Mouse (Mus musculus): ENCODE measurements around the gene Bicc1. TPM values are rescaled to one million over a fixed set of nuclear protein-coding genes. Genes with fewer than 3 reads are reported as not detected.

Gene Bicc1
- polyA plus RNA-seq, 1 experiment from 2014 or later: 10.4 TPM

- H3K27ac ChIP-seq: no peak overlapping the region
- H3K4me1 ChIP-seq: peaks cover 15% of the 10 kb centered on the region
- whole genome bisulfite sequencing: 81% methylated on average over 5 of the region's 5 CpGs
- no peak for DNase-seq (ENCODE audit: low spot score)
- H3K27me3 ChIP-seq (ENCODE audit: insufficient read depth, poor library complexity, severe bottlenecking): no peaks in the 10 kb centered on the region
- H3K36me3 ChIP-seq: no peaks in the 10 kb centered on the region
- H3K4me3 ChIP-seq: no peak overlapping the region
- H3K9me3 ChIP-seq: no peaks in the 10 kb centered on the region
Observed at GRCm38 (mm10) chr10:71020459-71020858, 139.0 kb downstream of the Bicc1 start.

- WGBS: 88% methylated on average over 6 of the region's 6 CpGs
- H3K9me3 ChIP-seq: no peaks in the 10 kb centered on the region
- H3K4me3 ChIP-seq: no peak overlapping the region
- H3K4me1 ChIP-seq: peaks cover 9% of the 10 kb centered on the region
- H3K27ac ChIP-seq: no peak overlapping the region
- DNase-seq (ENCODE audit: low spot score): no peak
- no peaks in the 10 kb centered on the region for H3K27me3 ChIP-seq (ENCODE audit: insufficient read depth, poor library complexity, severe bottlenecking)
- no peaks in the 10 kb centered on the region for H3K36me3 ChIP-seq
Observed at GRCm38 (mm10) chr10:71019836-71020235, 139.7 kb downstream of the Bicc1 start.

- Histone ChIP-seq H3K4me1 (no peaks in the 10 kb centered on the region), H3K4me3 (no peak overlapping the region), H3K27me3 (ENCODE audit: insufficient read depth, poor library complexity, severe bottlenecking) (no peaks in the 10 kb centered on the region), H3K36me3 (no peaks in the 10 kb centered on the region), H3K9me3 (no peaks in the 10 kb centered on the region), H3K27ac (no peak overlapping the region)
- WGBS: 79% methylated on average over 19 of the region's 19 CpGs
- no peak for DNase-seq (ENCODE audit: low spot score)
Observed at GRCm38 (mm10) chr10:71009771-71010496, 149.6 kb downstream of the Bicc1 start.

DNA sequence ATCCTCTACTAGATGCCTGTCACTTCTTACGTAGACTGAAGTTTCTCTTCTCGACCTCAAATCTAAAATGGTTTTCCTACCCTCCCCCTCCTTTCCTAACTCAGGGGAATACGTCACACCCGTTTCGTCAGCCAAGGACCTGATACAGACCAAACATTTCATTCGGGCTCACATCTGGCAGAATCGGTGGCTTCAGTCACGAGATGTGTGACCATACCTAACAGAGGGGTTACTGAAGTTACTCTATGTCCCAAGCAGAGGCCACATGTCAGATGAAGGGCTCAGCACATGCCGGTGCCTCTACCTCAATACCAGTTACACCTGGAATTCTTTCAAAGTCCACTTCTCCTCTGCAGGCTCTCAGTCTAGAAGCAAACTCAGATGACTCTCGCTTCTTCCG is 150.8 kb downstream of the Bicc1 start:
- WGBS: 85% methylated on average over 11 of the region's 11 CpGs
- H3K27me3 ChIP-seq (ENCODE audit: insufficient read depth, poor library complexity, severe bottlenecking): no peaks in the 10 kb centered on the region
- H3K4me1 ChIP-seq: no peaks in the 10 kb centered on the region
- no peaks in the 10 kb centered on the region for H3K9me3 ChIP-seq
- H3K4me3 ChIP-seq: no peak overlapping the region
- no peak overlapping the region for H3K27ac ChIP-seq
- H3K36me3 ChIP-seq: no peaks in the 10 kb centered on the region
- DNase-seq (ENCODE audit: low spot score): no peak

DNA sequence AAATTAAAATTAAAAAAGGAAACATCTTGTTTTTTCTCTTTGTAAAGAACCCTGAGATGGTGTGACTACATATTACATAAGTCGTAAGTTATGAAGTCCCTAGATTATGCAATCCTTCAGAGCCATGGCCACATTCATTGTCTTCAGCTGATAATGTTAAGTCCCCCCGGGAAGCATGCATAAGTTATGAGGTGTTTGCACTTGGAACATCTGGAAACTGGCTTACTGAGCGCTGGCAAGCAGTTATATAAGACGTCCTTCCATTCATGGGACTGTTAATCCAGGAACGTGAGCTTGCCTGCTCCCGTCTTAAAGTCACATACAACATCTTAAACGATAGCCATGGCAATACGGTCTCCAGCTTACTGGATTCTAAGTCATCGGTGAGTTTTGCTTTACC is 151.5 kb downstream of the Bicc1 start:
- no peaks in the 10 kb centered on the region for H3K4me1 ChIP-seq
- 82% methylated on average over 9 of the region's 9 CpGs for WGBS
- H3K27ac ChIP-seq: no peak overlapping the region
- no peak for DNase-seq (ENCODE audit: low spot score)
- no peaks in the 10 kb centered on the region for H3K27me3 ChIP-seq (ENCODE audit: insufficient read depth, poor library complexity, severe bottlenecking)
- no peaks in the 10 kb centered on the region for H3K9me3 ChIP-seq
- H3K36me3 ChIP-seq: no peaks in the 10 kb centered on the region
- no peak overlapping the region for H3K4me3 ChIP-seq

DNA sequence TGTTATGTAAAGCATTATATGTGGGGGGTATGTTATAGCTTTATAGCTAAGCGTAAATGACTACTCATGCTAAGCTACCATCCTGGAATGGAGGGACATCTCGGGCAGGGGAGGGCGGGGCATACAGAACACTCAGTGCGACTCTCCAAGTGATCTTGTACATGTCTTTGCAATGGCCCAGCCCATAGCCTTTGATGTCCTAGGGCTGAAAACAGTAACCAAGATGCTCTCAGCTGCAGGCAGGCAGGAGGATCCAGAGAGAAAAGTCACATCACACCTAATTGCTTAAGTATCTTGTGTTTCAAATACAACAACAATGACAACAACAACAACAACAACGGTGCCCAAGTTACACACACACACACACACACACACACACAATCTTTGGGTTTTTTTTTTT is 152.0 kb downstream of the Bicc1 start:
- no peak for DNase-seq (ENCODE audit: low spot score)
- Histone ChIP-seq H3K4me3 (no peak overlapping the region), H3K36me3 (no peaks in the 10 kb centered on the region), H3K27me3 (ENCODE audit: insufficient read depth, poor library complexity, severe bottlenecking) (no peaks in the 10 kb centered on the region), H3K9me3 (no peaks in the 10 kb centered on the region), H3K27ac (no peak overlapping the region), H3K4me1 (no peaks in the 10 kb centered on the region)
- WGBS: 84% methylated on average over 5 of the region's 5 CpGs

DNA sequence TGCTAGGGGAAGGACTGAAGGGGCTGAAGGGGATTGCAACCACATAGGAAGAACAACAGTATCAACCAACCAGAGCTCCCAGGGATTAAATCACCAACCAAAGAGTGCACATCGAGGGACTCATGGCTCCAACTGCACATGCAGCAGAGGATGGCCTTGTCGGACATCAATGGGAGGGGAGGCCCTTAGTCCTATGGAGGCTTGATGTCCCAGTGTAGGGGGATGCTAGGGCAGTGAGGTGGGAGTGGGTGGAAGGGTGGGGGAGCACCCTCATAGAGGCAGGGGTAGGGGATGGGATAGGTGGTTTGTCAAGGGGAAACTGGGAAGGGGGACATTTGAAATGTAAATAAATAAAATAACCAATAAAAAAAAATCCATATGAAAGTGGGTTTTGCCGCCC is 152.5 kb downstream of the Bicc1 start:
- 84% methylated on average over 3 of the region's 3 CpGs for WGBS
- Histone ChIP-seq H3K27me3 (ENCODE audit: insufficient read depth, poor library complexity, severe bottlenecking) (no peaks in the 10 kb centered on the region), H3K27ac (no peak overlapping the region), H3K4me3 (no peak overlapping the region), H3K4me1 (no peaks in the 10 kb centered on the region), H3K36me3 (no peaks in the 10 kb centered on the region), H3K9me3 (no peaks in the 10 kb centered on the region)
- no peak for DNase-seq (ENCODE audit: low spot score)

- Histone ChIP-seq H3K4me1 (no peaks in the 10 kb centered on the region), H3K36me3 (no peaks in the 10 kb centered on the region), H3K9me3 (no peaks in the 10 kb centered on the region), H3K27ac (no peak overlapping the region), H3K27me3 (ENCODE audit: insufficient read depth, poor library complexity, severe bottlenecking) (no peaks in the 10 kb centered on the region), H3K4me3 (no peak overlapping the region)
- 86% methylated on average over 2 of the region's 2 CpGs for WGBS
- no peak for DNase-seq (ENCODE audit: low spot score)
Observed at GRCm38 (mm10) chr10:71002871-71003270, 156.6 kb downstream of the Bicc1 start.

GRCm38 (mm10) chr10:71002186-71002585 is 157.3 kb downstream of the Bicc1 start:
- Histone ChIP-seq H3K27ac (no peak overlapping the region), H3K27me3 (ENCODE audit: insufficient read depth, poor library complexity, severe bottlenecking) (no peaks in the 10 kb centered on the region), H3K4me1 (no peaks in the 10 kb centered on the region), H3K9me3 (no peaks in the 10 kb centered on the region), H3K36me3 (no peaks in the 10 kb centered on the region), H3K4me3 (no peak overlapping the region)
- DNase-seq (ENCODE audit: low spot score): no peak
- WGBS: 90% methylated on average over 4 of the region's 4 CpGs

GRCm38 (mm10) chr10:70998136-70998535 is 161.4 kb downstream of the Bicc1 start:
- Histone ChIP-seq H3K9me3 (no peaks in the 10 kb centered on the region), H3K36me3 (no peaks in the 10 kb centered on the region), H3K27ac (no peak overlapping the region), H3K4me3 (no peak overlapping the region), H3K4me1 (no peaks in the 10 kb centered on the region), H3K27me3 (ENCODE audit: insufficient read depth, poor library complexity, severe bottlenecking) (no peaks in the 10 kb centered on the region)
- DNase-seq (ENCODE audit: low spot score): no peak
- WGBS: 46% methylated on average over 4 of the region's 4 CpGs

- H3K4me3 ChIP-seq: no peak overlapping the region
- DNase-seq (ENCODE audit: low spot score): no peak
- H3K27ac ChIP-seq: no peak overlapping the region
- no peaks in the 10 kb centered on the region for H3K9me3 ChIP-seq
- H3K36me3 ChIP-seq: no peaks in the 10 kb centered on the region
- no peaks in the 10 kb centered on the region for H3K4me1 ChIP-seq
- 94% methylated on average over 9 of the region's 9 CpGs for WGBS
- H3K27me3 ChIP-seq (ENCODE audit: insufficient read depth, poor library complexity, severe bottlenecking): no peaks in the 10 kb centered on the region
Observed at GRCm38 (mm10) chr10:70996051-70996450, 163.4 kb downstream of the Bicc1 start.

- Histone ChIP-seq H3K9me3 (no peaks in the 10 kb centered on the region), H3K27ac (no peak overlapping the region), H3K4me1 (no peaks in the 10 kb centered on the region), H3K4me3 (no peak overlapping the region), H3K27me3 (ENCODE audit: insufficient read depth, poor library complexity, severe bottlenecking) (no peaks in the 10 kb centered on the region), H3K36me3 (no peaks in the 10 kb centered on the region)
- DNase-seq (ENCODE audit: low spot score): no peak
- 96% methylated on average over 2 of the region's 2 CpGs for WGBS
Observed at GRCm38 (mm10) chr10:70994135-70994497, 165.4 kb downstream of the Bicc1 start.

DNA sequence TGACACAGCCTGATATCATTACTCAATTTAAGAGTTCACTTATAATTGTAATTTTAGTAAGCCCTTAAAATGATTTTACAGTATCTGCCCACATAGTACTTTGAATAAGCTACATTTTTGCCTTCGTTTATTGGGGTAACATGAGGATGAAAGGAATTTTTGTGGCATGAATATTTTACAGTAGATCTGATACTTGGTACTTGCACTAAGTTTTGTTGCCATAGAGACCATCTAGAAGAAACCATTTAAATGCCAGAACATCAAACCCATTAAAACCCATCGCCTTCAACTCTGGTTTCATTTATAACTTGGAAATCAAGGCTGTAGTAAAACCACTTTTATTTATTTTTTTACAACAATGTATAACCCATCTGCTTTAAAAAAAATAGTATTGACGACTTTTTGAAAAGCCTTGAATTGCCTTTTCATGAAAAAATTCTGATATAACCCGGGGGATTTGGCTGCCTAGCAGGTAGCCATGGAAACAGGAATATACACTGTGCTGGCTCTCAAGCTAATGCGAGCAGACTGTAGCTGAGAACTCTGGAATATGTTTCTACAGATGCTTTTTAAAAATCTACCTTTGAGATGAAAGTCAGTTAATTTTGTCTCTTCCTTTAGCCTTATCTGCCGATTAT is 165.9 kb downstream of the Bicc1 start:
- Histone ChIP-seq H3K4me1 (no peaks in the 10 kb centered on the region), H3K36me3 (no peaks in the 10 kb centered on the region), H3K9me3 (no peaks in the 10 kb centered on the region), H3K4me3 (no peak overlapping the region), H3K27me3 (ENCODE audit: insufficient read depth, poor library complexity, severe bottlenecking) (no peaks in the 10 kb centered on the region), H3K27ac (no peak overlapping the region)
- no peak for DNase-seq (ENCODE audit: low spot score)
- WGBS: 83% methylated on average over 6 of the region's 6 CpGs

GRCm38 (mm10) chr10:70987396-70987795 is 172.1 kb downstream of the Bicc1 start:
- no peak for DNase-seq (ENCODE audit: low spot score)
- WGBS: 62% methylated on average over 5 of the region's 5 CpGs
- Histone ChIP-seq H3K4me3 (no peak overlapping the region), H3K27ac (no peak overlapping the region), H3K27me3 (ENCODE audit: insufficient read depth, poor library complexity, severe bottlenecking) (no peaks in the 10 kb centered on the region), H3K36me3 (no peaks in the 10 kb centered on the region), H3K4me1 (0 out of 2 replicates have a peak, but pooled peaks cover 3% of the 10 kb centered on the region), H3K9me3 (no peaks in the 10 kb centered on the region)

All from heart, embryonic 10.5 days (tissue).